Mouse (Mus musculus) CH12.LX (cell line): Measurements from ENCODE around the gene Lats1. TPM values are rescaled to one million over a fixed set of nuclear protein-coding genes. Genes with fewer than 3 reads are reported as not detected.

Source experiments
- DNase-seq: peaks from one replicate; pipeline ENCODE4 v3.0.0-alpha.2; 2013; ENCODE audit errors: extremely low read depth
- H3K27ac ChIP-seq: 2 replicates; pipeline ENCODE4 v1.5.1; 2012; ENCODE audit warnings: low read depth, mild to moderate bottlenecking, control low read depth, moderate library complexity; ENCODE audit not compliant: insufficient read depth
- H3K27me3 ChIP-seq: replicated peaks from 2 replicates; pipeline ENCODE3; 2012; ENCODE audit warnings: inconsistent platforms
- H3K36me3 ChIP-seq, 2 experiments: replicated peaks in 1 of 2; 2 replicates each; pipeline versions ENCODE3 to v1.6.1; 2012; ENCODE audit warnings: inconsistent platforms in 1 of 2, low read length in 1 of 2, mild to moderate bottlenecking in 1 of 2, mixed read lengths in 1 of 2, moderate library complexity in 1 of 2; ENCODE audit not compliant: control insufficient read depth in 1 of 2, insufficient read depth in 1 of 2
- H3K4me1 ChIP-seq, 2 experiments: 2 replicates each; pipeline ENCODE4 v1.6.1; 2012; ENCODE audit warnings: inconsistent platforms in 1 of 2, moderate library complexity in 1 of 2; ENCODE audit not compliant: insufficient read depth in 2 of 2, control insufficient read depth in 1 of 2
- H3K4me2 ChIP-seq: 2 replicates; pipeline ENCODE4 v1.6.1; 2012; ENCODE audit warnings: low read depth, mild to moderate bottlenecking, control low read depth; ENCODE audit not compliant: poor library complexity, insufficient read depth, severe bottlenecking
- H3K4me3 ChIP-seq, 3 experiments: fragments of 150-350 bp in 1 of 3; sonication (generic) in 1 of 3; replicated peaks in 1 of 3; 2 replicates each; pipeline versions ENCODE3 to v1.5.1; 2011 to 2012; ENCODE audit warnings: low read depth in 2 of 3, low read length in 2 of 3, mild to moderate bottlenecking in 2 of 3, moderate library complexity in 2 of 3, control low read depth in 1 of 3, improper control_type of control experiment in 1 of 3, inconsistent platforms in 1 of 3, mixed read lengths in 1 of 3; ENCODE audit not compliant: poor library complexity in 1 of 3
- H3K79me2 ChIP-seq: replicated peaks from 2 replicates; pipeline ENCODE4 v1.6.1; 2012; ENCODE audit warnings: mild to moderate bottlenecking, moderate library complexity; ENCODE audit not compliant: control insufficient read depth, poor library complexity, insufficient read depth, severe bottlenecking; ENCODE audit errors: extremely low read depth
- H3K9ac ChIP-seq: 2 replicates; pipeline ENCODE4 v1.6.1; 2012; ENCODE audit warnings: low read depth, mild to moderate bottlenecking, control low read depth, moderate library complexity; ENCODE audit not compliant: insufficient read depth
- H3K9me3 ChIP-seq: replicated peaks from 2 replicates; pipeline ENCODE3; 2012; ENCODE audit warnings: low read length, inconsistent platforms, mixed read lengths
- BHLHE40 ChIP-seq: IDR thresholded peaks from 2 replicates; pipeline ENCODE4 v1.6.1; 2011; ENCODE audit warnings: mild to moderate bottlenecking, low read depth, low read length, improper control_type of control experiment
- CHD2 ChIP-seq: IDR thresholded peaks from 2 replicates; pipeline ENCODE4 v1.6.1; 2011; ENCODE audit warnings: low read length, improper control_type of control experiment
- E2F4 ChIP-seq: IDR thresholded peaks from 2 replicates; pipeline ENCODE4 v1.6.1; 2011; ENCODE audit warnings: low read depth, low read length, improper control_type of control experiment; ENCODE audit not compliant: insufficient replicate concordance
- EP300 ChIP-seq: IDR thresholded peaks from 2 replicates; pipeline ENCODE4 v1.6.1; 2011; ENCODE audit warnings: low read length, improper control_type of control experiment
- GABPA ChIP-seq: IDR thresholded peaks from 2 replicates; pipeline ENCODE4 v1.6.1; 2012; ENCODE audit warnings: low read depth, low read length, improper control_type of control experiment, inconsistent platforms; ENCODE audit not compliant: insufficient replicate concordance
- HCFC1 ChIP-seq: IDR thresholded peaks from 2 replicates; pipeline ENCODE4 v1.6.1; 2012; ENCODE audit warnings: low read depth, mild to moderate bottlenecking, inconsistent platforms, low read length, improper control_type of control experiment
- KAT2A ChIP-seq: IDR thresholded peaks from 2 replicates; pipeline ENCODE4 v1.6.1; 2012; ENCODE audit warnings: low read length, improper control_type of control experiment, inconsistent platforms; ENCODE audit not compliant: insufficient replicate concordance
- MYC ChIP-seq: IDR thresholded peaks from 2 replicates; pipeline ENCODE4 v1.6.1; 2011; ENCODE audit warnings: low read depth, mild to moderate bottlenecking, improper control_type of control experiment, low read length
- NRF1 ChIP-seq: IDR thresholded peaks from 2 replicates; pipeline ENCODE4 v1.6.1; 2014; ENCODE audit warnings: low read depth, mild to moderate bottlenecking, inconsistent platforms, low read length, improper control_type of control experiment, moderate library complexity
- PAX5 ChIP-seq: IDR thresholded peaks from 2 replicates; pipeline ENCODE4 v1.6.1; 2012; ENCODE audit warnings: low read length, inconsistent platforms, mixed read lengths
- RCOR1 ChIP-seq: conservative IDR thresholded peaks from 2 replicates; pipeline ENCODE4 v1.6.1; 2012; ENCODE audit warnings: low read depth, mild to moderate bottlenecking, inconsistent platforms, low read length, improper control_type of control experiment
- SIN3A ChIP-seq: IDR thresholded peaks from 2 replicates; pipeline ENCODE4 v1.6.1; 2012; ENCODE audit warnings: low read length, improper control_type of control experiment, inconsistent platforms
- SMC3 ChIP-seq: IDR thresholded peaks from 2 replicates; pipeline ENCODE4 v1.6.1; 2011; ENCODE audit warnings: low read depth, low read length, improper control_type of control experiment
- TBP ChIP-seq: conservative IDR thresholded peaks from 2 replicates; pipeline ENCODE4 v1.6.1; 2011; ENCODE audit warnings: low read depth, low read length, improper control_type of control experiment
- TCF12 ChIP-seq: IDR thresholded peaks from 2 replicates; pipeline ENCODE4 v1.6.1; 2014; ENCODE audit warnings: low read depth, mild to moderate bottlenecking, inconsistent platforms, low read length, improper control_type of control experiment
- UBTF ChIP-seq: IDR thresholded peaks from 2 replicates; pipeline ENCODE4 v1.6.1; 2012; ENCODE audit warnings: low read depth, mild to moderate bottlenecking, inconsistent platforms, low read length, improper control_type of control experiment, moderate library complexity
- USF2 ChIP-seq: conservative IDR thresholded peaks from 2 replicates; pipeline ENCODE4 v1.6.1; 2011; ENCODE audit warnings: low read depth, low read length, improper control_type of control experiment
- ZC3H11A ChIP-seq: IDR thresholded peaks from 2 replicates; pipeline ENCODE4 v1.6.1; 2012; ENCODE audit warnings: low read depth, mild to moderate bottlenecking, inconsistent platforms, low read length, improper control_type of control experiment
- ZNF384 ChIP-seq: IDR thresholded peaks from 2 replicates; pipeline ENCODE4 v1.6.1; 2012; ENCODE audit warnings: low read depth, low read length, improper control_type of control experiment, inconsistent platforms
- dilution Hi-C: fragments of 300-500 bp; cut with MboI; formaldehyde crosslinking; loops from 2 replicates; pipeline ENCODE4 v1.14.3; 2020; ENCODE audit warnings: low sequenced_read_pairs; ENCODE audit not compliant: extremely low pct_unique_long_range_greater_than_20kb, extremely low pct_ligation_motif_present
- in situ Hi-C: fragments of 300-500 bp; cut with MboI; formaldehyde crosslinking; loops from 3 replicates; pipeline ENCODE4 v1.14.3; 2019; ENCODE audit warnings: low sequenced_read_pairs, low pct_ligation_motif_present, low pct_unique_long_range_greater_than_20kb, mixed read lengths
- polyA plus RNA-seq: library from polyadenylated mRNA; unstranded; fragments of >175 nt; gene quantifications from 2 replicates; pipeline ENCODE4 v1.2.1, GENCODE M21; 2012; ENCODE audit warnings: low read depth; ENCODE audit not compliant: insufficient read length
- total RNA-seq, 2 experiments: library from RNA; depleted of rRNA; stranded (reverse); fragments of 300-350 nt in 1 of 2; fragments of >200 nt in 1 of 2; gene quantifications; 2 replicates each; pipeline ENCODE4 v1.2.3; 2012 to 2014

The Lats1 gene
- total and polyA plus RNA-seq, 3 experiments: 8.5 to 13.4 (median 12.3) TPM

DNA sequence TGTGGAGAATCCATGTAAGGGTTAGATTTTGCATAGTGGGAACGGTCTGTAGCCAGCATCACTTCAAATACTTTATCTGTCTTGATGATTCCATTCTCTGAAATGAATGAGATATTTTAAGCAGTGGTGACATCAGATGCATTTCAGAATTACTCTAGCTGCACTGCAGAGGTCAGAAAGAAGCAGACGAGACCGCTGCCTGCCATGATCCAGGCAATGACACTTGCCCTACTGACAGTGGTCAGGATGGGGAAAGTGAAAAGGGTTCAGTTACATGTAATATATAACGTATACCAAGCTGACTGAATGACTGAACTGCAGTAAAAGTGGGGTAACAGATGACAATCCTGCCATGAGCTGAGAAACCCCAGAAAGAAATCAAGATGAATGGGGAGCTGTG, 32.0 kb upstream of the Lats1 start:
- Histone ChIP-seq H3K27ac (no peak overlapping the region), H3K36me3 (peaks cover 32 to 62% of the 10 kb centered on the region in 2 experiments), H3K4me3 (no peak overlapping the region), H3K27me3 (no peaks in the 10 kb centered on the region), H3K9me3 (no peaks in the 10 kb centered on the region), H3K4me2 (no peak overlapping the region), H3K4me1 (peaks cover 0 to 17% of the 10 kb centered on the region in 2 experiments; a peak in 2 of 4 replicates), H3K79me2 (peaks cover 30% of the 10 kb centered on the region), H3K9ac (no peak overlapping the region)
- TF ChIP-seq TCF12: no peak
- no peak for TF ChIP-seq KAT2A
- TF ChIP-seq E2F4: no peak
- TF ChIP-seq TBP: no peak
- no peak for TF ChIP-seq MYC
- no peak for TF ChIP-seq HCFC1
- no peak for TF ChIP-seq RCOR1
- TF ChIP-seq GABPA: no peak
- TF ChIP-seq ZC3H11A: no peak
- TF ChIP-seq SMC3: no peak
- TF ChIP-seq CHD2: no peak
- TF ChIP-seq ZNF384: no peak
- no peak for TF ChIP-seq PAX5
- no peak for TF ChIP-seq USF2
- no peak for DNase-seq
- dilution Hi-C loops: no loop called here
- in situ Hi-C loops: no loop called here

DNA sequence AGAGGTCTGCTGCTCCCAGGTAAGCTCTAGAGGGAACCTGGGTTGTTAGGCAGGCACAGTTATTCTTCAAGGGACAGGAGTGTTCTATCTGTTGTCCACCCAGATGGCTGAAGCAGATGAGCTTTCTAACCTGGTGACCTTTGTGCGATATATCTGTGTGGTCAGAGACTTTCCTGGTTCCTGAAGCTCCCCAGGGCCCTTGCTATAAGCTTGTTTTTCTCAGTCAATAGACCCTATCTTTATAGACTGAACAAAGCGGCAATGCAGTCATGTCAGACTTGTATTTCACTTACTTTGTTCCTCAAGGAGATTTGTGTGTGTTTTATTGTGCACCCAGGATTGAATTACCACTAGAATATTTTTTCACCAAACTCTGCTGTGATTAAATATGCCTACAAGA, 30.0 kb upstream of the Lats1 start:
- in situ Hi-C loops: no loop called here
- H3K4me1 ChIP-seq: peaks cover 0 to 20% of the 10 kb centered on the region in 2 experiments; a peak in 2 of 4 replicates
- peaks cover 25 to 60% of the 10 kb centered on the region in 2 experiments for H3K36me3 ChIP-seq
- H3K79me2 ChIP-seq: peaks cover 43% of the 10 kb centered on the region
- H3K9ac ChIP-seq: no peak overlapping the region
- TF ChIP-seq E2F4 (no peak), HCFC1 (no peak), TCF12 (no peak), NRF1 (no peak), EP300 (no peak), PAX5 (no peak), CHD2 (no peak), UBTF (no peak), ZC3H11A (no peak), BHLHE40 (no peak), TBP (no peak), SIN3A (no peak)
- H3K4me3 ChIP-seq: no peak overlapping the region
- no peak overlapping the region for H3K4me2 ChIP-seq
- no peaks in the 10 kb centered on the region for H3K27me3 ChIP-seq
- no peak overlapping the region for H3K27ac ChIP-seq
- no peaks in the 10 kb centered on the region for H3K9me3 ChIP-seq
- no peak for DNase-seq
- dilution Hi-C loops: no loop called here
